Mouse (Mus musculus): ENCODE measurements around the gene Uckl1. TPM values are rescaled to one million over a fixed set of nuclear protein-coding genes. Genes with fewer than 3 reads are reported as not detected.

Gene Uckl1
- total RNA-seq, 2 experiments from 2014 or later = 54.7 to 87.0 TPM

DNA sequence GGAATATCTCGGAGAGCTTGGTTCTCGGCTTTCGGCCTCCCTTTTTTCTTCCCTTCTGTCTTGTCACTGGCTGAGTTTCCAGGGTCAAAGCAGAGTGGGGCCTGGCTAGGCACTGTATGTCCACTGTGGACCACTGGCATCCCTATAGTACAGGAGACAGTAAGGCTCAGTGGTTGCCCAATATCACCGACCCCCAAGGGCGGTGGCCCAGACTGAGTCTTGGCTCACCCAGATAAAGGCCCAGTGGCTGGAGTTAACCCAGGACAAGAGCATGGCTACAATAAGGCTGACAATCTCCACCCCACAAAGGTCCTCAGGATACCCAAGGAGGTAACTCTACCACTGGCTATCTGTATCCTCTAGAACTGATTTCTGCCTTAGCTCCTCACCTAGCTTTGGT, 5.8 kb upstream of the Uckl1 start:
- no peak for ATAC-seq (replicated peaks; ENCODE audit: poor library complexity)

DNA sequence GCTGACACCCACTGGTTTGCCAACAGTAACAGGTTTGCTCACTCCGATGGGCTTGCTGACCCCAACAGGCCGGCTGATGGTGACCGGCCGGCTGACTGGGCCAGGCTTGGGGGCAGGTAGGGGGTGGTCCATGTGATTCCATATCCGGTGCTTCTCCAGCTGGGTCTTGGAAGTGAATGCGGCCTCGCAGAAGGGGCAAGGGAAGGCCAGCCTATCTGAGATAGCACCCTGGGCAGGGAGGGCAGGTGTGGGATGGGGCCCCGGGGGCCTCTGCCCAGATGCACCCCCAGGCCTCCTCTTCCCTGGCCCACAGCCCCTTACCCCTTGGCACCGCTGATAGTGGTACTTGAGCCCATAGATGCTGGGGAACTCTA, 5.0 kb upstream of the Uckl1 start:
- ATAC-seq (replicated peaks; ENCODE audit: poor library complexity) = no peak

DNA sequence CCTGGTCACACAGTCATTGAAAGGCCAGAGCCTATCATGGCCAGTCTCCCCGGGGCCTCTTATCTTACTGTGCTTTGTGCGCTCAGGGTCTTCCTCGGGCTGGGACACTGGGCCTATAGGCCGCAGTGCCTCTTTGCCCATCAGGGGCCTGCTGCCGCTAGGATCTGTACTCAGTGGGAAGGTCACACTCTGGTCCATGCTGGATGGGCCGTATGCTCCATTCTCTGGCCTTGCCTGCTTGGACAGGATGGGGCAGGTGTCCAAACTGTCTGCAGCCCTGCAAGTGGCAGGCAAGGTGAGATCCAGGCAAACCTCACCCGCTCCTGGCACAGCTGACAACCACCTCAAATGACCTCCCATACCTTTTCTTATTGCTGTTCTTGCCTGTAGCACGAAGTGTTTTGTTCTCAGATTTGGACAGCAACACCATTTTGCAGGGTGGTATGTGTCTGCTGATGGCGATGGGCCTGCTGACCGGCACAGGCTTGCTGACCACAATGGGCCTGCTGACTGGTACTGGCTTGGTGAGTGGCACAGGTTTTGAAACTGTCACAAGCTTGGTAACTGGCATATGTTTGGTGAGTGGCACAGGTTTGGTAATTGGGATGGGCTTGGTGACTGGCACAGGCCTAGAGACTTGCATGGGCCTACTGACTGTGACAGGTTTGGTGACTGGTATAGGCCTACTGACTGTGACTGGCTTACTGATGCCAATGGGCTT, 4.5 kb upstream of the Uckl1 start:
- ATAC-seq (replicated peaks; ENCODE audit: poor library complexity) = no peak

DNA sequence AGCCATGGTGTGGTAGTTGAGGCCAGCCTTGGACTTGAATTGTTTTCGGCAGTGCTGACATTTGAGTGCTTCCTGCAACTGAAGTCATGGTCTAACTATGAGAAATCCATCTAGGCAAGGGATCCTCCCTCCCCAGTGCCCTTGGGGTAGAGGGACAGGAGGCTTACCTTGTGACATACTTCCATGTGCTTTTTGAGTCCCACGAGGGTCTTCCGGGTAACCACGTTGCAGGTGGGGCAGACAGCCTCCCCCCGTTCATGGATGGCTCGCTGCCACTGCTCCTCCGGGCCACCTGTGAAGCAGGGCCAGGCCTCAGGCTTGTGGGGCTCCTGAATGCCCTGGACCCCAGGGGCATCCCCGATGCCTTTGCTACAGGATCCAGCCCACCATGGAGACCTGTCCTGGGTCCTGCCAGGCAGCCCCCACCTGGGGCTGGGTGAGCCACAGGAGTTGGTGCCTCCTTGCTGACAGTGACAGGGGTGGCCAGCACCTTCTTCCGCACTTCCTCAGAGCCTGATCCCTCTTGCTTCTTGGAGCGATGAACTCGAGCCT, 3.6 kb upstream of the Uckl1 start:
- no peak for ATAC-seq (replicated peaks; ENCODE audit: poor library complexity)

DNA sequence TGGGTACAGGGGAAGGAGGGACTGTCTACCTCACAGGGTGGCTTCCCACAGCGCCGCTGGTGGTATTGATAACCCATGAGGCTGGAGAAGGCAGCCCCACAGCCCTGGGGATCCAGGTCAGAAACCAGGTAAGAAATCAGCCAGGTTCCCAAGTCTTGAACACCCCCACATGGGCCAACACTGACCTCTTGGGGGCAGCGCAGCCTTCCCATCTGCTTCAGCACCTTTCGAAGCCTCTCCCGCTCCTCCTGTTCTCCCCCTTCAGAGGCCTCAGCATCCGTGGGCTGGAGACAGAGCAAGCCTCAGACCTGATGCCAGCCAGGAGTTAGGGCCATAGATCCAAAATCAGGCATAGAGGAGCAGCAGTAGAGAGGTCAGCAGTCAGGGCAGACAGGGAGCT, 3.1 kb upstream of the Uckl1 start:
- ATAC-seq (replicated peaks; ENCODE audit: poor library complexity) = no peak

DNA sequence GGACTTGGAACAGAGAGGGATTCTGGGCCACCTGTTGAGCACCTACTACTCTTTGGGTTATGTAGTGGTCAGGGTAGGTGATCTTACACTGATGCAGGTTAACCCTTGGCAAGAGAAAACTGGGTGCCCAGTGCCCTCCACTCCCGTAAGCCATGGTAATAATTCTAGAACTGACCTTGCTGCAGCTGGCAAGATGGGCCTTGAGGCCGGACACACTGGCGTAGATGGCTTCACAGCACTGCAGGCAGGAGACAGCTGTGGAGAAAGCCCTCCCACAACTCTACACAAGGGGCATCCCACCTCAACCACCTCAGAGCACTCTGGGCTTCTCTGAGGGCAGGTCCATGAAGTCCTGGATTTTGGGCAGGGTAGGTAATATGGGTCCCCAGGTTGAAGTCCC, 1.4 kb upstream of the Uckl1 start:
- ATAC-seq (replicated peaks; ENCODE audit: poor library complexity) = no peak

DNA sequence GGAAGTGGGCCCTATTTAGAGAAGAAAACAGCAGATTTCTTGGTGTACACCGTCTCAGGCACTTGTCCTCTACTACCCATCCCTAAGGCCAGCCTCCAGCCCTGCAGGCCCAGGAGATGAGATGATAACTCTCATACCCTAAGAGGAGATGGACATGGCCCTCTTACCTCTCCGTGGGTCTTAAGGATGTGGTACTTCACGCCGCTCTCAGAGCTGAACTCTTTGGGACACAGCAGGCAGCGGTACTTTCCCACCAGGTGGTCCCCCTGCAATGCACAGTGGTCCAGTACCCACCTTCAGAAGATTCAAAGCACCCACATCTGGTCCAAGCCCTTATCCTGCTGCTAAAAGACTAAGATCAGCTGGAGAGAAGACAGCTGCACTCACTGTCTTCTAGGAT, 814 bp upstream of the Uckl1 start:
- ATAC-seq (replicated peaks; ENCODE audit: poor library complexity) = no peak

DNA sequence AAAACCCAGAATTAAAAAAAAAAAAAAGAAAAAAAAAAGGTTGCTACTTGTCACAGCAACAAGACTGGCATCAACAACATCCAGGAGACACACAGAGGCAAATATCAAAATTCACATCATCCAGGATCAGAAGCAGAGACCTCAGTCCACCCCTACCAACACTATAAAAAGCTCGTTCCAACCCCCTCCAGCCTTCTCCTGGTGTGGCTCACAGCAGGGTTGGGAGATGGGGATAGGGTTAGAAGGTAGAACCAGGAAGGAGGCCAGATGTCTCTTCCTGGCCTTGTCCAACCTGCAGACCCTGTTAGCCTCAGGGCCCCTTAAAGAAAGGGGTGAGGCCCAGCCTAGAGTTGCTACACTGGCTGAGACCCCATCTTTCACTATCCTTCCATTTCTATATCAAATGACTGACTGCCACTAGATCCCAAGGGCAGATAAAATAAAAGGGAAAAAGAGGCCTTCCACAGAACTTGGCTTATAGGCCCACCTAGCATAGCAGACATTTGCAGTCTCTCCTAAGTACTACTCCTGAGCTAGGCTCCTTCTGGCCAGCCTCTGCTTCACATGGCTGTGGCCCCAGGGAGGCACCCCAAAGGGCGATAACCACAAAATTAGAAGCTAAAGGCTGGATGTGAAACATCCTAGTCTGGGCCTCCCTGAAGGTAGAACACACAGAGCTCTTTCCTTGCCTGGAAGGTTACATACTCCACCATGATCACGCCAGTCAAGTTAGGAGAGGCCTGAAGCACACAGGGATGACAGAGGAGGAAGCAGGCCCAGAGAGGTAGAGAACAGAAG, 1.0 kb downstream of the Uckl1 start:
- no peak for ATAC-seq (replicated peaks; ENCODE audit: poor library complexity)

DNA sequence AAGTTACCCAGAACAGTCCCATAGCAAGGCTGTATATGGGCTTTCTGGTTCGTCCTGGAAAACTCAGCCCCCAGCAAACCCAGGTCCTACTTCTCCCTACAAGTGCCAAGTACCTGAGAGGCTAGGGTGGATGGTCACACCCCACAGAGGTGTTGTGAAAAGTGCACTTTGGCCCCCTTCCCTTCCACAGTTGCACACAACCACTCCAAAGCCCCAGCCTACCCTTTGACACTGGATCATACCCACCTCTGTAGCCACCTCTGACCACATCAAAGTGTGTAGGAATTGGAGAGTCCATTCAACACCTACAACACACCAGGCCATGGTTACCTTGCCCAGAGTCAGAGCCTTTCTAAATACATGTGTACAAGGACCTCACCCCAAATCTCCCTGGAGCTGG, 1.8 kb downstream of the Uckl1 start:
- ATAC-seq (replicated peaks; ENCODE audit: poor library complexity) = no peak

DNA sequence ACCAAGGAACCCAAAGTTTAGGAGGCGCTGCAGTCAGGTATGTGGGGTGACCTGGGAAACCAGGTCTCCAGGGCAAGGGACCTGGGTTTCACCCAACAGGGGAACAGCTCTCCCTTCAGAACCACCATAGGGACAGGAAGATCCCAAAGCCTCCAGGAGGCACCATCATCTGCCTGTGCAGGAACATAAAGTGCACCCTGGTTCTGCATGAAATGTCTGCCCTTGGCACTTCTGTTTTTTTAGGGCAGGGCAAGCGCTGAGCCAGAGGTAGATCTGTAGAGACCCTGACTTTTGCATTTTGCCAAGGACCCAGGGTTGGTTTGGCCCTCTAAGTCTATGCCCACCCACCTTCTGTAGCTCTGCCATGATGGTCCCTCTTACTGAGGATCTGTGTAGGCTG, 2.3 kb downstream of the Uckl1 start:
- no peak for ATAC-seq (replicated peaks; ENCODE audit: poor library complexity)

DNA sequence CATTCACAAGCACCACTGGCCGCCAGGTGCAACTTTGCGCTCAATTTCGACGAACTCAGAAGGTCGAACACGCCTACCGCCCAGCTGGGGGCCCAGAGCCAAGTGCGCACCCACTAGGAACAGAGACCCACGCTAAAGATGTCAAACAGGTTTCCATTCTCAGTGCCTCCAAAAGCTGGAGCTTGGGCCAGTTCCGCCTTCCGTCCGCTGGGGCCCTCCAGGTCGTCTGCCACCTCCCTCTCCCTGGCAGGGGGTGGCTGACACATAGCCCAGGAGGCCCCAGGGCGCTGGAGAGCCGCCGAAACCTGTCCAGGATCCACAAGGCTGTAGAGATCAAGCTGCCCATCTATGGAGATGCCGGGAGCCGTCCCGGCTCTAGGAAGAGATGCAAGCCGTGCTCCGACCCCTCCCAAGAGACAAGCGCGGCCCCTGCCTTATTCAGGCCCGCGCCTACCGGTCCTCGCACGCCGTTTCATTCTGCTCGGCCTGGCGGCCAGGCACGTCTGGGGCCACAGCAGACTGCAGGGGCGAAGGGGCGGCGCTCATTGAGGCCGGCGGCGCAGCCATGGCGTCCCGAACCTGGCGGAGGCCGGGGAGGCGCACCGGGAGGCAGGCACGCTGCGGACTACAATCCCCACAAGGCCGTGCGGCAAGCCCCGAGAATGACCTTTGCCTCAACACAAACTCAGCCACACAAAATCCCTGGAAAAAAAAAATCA, 3.1 kb downstream of the Uckl1 start:
- ATAC-seq (replicated peaks; ENCODE audit: poor library complexity) = peak; percentile 60

DNA sequence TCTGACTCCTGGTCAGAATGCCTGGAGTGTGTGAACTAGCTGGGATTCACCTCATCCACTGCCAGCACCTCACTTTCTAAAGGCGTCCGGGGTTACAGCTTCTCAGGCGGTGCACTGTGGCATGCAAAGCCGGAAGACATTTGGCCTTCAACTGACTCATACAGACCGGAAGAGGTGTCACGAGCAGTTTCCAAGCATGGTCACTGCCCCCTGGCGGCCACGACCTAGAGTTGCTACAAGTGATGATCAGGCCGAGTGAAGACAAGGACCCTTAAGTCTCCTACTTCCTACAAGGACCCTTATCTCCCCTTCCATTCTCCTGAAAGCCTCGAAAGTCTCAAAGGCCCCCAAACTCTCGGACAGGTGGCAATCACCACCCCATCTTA, 3.7 kb downstream of the Uckl1 start:
- peak; percentile 73 for ATAC-seq (replicated peaks; ENCODE audit: poor library complexity)

DNA sequence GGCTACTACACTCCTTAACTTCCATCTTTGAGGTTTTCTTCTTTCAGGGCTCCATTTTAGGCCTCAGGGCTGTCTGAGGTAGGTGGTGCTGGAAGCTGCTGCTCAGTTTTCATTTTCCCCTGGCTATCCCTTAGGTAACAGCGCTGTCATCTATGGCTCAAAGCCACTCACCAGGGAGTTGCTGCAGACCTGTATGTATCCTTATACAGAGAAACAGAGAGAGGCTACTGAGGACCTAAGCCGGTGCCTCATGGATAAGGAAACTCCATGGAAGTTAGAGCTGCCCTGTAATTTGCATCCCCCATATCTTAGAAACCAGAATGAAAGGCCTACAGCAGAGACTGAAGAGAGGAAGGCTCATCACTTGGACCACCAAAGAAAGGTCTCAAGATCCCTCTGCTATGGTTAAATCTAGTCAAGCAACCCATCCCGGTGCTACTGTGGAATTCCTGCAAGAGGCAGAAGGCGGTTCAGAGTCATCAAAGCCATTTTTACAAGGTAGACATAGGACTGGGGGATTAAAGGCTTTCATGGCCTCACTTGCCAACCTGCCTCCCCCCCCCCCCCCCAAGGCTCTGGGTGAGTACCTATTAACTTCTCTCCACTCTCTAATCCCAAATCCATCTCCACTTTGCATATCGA, 4.4 kb downstream of the Uckl1 start:
- ATAC-seq (replicated peaks; ENCODE audit: poor library complexity) = no peak

DNA sequence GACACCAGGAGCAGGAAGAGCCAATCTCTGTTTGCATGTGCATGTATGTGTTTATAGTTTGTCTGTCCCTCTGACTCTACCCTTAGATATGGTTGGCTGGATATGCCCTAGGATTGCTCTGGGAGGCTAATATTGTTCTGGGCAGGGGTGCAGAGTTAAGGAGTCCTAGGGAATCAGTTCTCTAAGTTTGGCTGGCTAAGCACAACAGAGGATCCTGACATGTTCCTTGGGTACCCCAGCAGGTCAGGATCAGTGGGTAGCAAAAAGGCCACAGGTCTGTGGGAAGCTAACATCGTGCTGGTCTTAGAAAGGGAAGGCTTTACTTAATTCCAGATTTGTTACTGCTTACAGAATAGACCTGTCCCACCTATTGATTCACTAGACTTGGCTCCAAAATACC, 5.0 kb downstream of the Uckl1 start:
- ATAC-seq (replicated peaks; ENCODE audit: poor library complexity) = no peak

DNA sequence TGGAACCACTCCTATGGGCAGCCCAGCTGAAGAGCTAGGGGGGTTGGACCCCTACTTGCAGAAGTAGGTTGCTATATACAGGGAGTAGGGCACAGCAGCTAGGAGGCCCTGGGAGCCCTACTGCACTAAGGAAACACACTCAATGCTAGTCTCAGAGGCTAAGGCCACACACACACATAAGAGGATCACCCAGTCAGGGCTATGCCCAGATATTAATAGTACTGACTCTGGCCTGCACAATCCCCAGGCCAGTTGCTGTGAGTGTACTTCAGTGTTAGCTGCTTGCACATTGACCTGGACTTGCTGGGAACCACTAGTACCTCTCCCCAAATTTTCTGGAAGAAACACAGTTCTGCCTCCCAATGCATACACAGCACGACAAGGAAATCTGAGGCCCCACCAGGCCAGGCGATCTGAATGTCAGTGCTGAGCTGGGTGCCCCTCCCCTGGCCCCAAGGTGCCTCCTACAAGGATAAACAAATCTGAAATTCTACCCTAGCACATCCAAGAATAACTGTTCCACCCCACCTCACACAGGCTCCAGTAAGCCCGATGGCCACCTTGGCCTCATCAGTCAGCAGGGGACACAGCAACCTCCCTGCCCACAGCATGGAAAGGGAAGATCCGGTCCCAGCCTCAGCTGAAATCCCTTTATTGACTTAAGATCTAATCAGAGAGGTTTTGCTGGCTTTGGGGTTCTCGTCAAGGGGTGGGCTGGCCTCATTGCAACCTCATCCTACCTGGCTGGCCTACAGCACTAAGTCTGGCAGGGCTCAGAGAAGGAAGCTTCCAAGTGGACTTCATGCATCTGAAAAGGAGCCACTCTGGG, 5.7 kb downstream of the Uckl1 start:
- no peak for ATAC-seq (replicated peaks; ENCODE audit: poor library complexity)

DNA sequence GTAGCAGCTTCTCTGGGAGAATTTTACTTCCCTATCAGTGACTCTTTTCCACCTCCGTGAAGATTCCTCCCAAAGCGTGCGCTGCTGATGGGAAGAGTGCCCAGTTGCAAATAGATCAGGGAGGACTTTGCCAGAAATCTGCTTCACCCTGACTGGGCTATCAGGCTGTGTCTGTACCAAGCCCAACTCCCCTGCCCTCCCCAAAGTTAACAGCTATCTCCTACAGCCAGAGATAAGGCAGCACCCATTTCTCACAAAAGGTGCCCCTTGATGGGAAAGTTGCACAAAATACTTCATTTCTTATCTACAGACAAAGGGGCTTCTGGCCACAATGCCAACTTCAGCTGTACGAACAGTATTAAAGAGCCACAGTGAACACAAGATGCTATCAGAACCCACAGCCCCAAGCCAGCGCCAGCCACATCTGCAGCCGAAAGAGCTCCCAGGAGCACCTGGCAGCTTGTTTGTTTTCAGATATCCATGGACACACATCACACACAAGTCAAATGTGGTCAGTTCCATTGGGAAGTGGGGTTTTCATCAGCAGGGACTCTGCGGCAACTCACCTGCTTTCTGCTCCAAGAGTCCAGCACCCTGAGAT, 6.6 kb downstream of the Uckl1 start:
- ATAC-seq (replicated peaks; ENCODE audit: poor library complexity) = peak; percentile 45

DNA sequence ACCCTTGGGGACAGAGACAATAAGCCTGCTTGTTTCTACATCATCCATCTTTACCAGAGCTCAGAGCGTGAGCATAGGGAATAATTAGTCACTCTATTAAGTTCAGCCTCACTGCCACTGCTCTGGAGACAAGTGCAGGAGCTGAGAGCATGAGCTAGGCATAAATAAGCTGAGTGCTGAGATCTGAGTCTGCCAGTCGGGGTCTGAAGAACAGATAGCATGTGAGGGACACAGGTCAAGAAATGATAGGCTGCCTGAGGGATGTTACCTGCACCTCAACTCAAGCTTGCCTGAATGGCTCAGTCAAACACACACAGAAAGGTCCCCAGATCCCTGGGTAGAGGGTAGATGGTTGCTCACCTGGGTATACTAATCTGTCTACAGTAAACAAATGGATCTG, 7.6 kb downstream of the Uckl1 start:
- no peak for ATAC-seq (replicated peaks; ENCODE audit: poor library complexity)

DNA sequence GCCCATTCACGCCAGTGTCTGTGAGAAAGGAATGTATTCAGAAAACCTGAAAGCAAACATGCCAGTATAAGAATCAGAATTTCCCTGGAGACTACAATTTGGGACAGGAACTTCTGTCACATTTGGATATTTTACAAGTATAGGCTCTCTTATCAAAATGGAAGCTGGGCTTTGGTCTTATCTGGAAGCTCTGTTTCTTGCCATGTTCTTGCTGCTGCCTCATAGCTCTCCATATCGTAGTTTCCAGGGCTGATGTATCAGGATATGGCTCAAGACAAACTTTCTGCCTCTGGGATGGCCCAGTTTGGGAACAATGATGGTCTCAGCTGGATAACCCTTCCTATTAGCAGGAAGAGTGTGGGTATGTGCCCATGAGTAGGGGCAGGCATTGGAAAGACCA, 8.1 kb downstream of the Uckl1 start:
- no peak for ATAC-seq (replicated peaks; ENCODE audit: poor library complexity)

DNA sequence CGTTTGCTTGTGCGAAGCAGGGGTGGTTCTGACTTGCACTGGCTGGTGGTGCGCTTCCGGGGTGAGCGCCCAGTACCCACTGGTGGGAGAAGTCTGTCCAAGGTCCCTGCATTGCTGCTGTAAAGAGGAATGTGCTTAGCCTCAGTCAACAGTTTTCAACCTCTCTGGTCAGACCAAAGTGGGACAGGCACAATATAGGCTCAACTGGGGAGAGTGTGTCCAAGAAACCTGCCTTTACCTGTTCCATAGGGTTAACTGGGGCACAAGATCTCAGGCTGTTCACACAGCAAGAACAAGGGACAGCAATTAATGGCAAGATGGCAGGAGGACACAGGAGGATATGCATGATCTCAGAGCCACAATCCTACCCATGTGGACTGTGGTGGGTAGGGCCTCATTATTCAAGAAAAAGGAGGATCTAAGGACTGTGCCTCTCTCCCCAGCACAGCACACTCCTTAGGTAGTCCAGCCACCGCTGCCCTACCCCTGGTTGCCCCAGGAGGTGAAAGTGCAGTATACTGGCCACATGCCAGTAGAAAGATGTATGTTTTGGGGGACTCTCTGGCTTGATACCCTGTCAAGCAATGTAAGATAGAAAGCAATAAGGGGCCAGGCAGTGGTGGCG, 9.7 kb downstream of the Uckl1 start:
- no peak for ATAC-seq (replicated peaks; ENCODE audit: poor library complexity)

DNA sequence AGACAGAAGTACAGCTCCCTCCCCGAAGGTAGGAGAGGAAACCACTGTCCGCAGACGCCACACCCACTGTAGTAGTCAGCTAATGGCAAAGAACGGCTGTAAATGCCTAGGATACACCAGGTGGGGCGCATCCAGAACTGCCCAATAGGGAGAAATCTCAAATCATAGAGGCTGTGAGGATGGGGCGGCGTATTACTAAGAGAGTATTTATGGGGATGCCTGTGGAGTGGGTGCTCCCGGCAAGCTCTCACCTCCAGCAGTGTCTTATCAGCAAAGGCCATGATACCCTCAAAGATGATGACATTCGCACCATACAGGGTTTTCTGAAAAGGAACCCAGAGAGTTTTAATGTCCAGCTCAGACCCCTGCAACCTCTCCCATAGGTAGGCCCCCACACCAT, 10.7 kb downstream of the Uckl1 start:
- no peak for ATAC-seq (replicated peaks; ENCODE audit: poor library complexity)
